Mouse (Mus musculus) testis, adult 2 months (tissue): ENCODE measurements at regions not wholly inside any gene's neighbourhood (a gene's known extent, or its start where the extent isn't known, plus 50 kb on each side); places are given as distances from the start of the nearest gene placed in this dataset.

Experiments
- H3K27ac ChIP-seq: fragments of 200-500 bp; 2 replicates; pipeline ENCODE4 v1.5.1; 2012; ENCODE audit warnings: low read depth, low read length; ENCODE audit not compliant: control insufficient read depth, insufficient read depth
- H3K27me3 ChIP-seq: fragments of 200-500 bp; 2 replicates; pipeline ENCODE4 v1.6.1; 2012; ENCODE audit warnings: mild to moderate bottlenecking, low read length, moderate library complexity; ENCODE audit not compliant: control insufficient read depth, insufficient read depth
- H3K36me3 ChIP-seq: fragments of 200-500 bp; 2 replicates; pipeline ENCODE4 v1.6.1; 2012; ENCODE audit warnings: mild to moderate bottlenecking, low read length; ENCODE audit not compliant: control insufficient read depth, insufficient read depth
- H3K4me1 ChIP-seq: fragments of 200-500 bp; 2 replicates; pipeline ENCODE4 v1.6.1; 2012; ENCODE audit warnings: low read length; ENCODE audit not compliant: control insufficient read depth, insufficient read depth
- H3K4me3 ChIP-seq: fragments of 200-500 bp; 2 replicates; pipeline ENCODE4 v1.5.1; 2012; ENCODE audit warnings: low read depth, mild to moderate bottlenecking, low read length, moderate library complexity, mixed read lengths; ENCODE audit not compliant: control insufficient read depth
- CTCF ChIP-seq: fragments of 200-500 bp; IDR thresholded peaks from 2 replicates; pipeline ENCODE4 v1.5.1; 2012; ENCODE audit warnings: low read depth, mild to moderate bottlenecking, inconsistent platforms, low read length, moderate library complexity; ENCODE audit not compliant: control insufficient read depth, insufficient read depth, insufficient replicate concordance
- POLR2A ChIP-seq: fragments of 200-500 bp; IDR thresholded peaks from 2 replicates; pipeline ENCODE4 v1.6.1; 2012; ENCODE audit warnings: low read depth, mild to moderate bottlenecking, inconsistent platforms, low read length, moderate library complexity; ENCODE audit not compliant: control insufficient read depth

GRCm38 (mm10) chr14:105404241-105404640 lies 145.9 kb downstream of the Ndfip2 start:
- no peak for TF ChIP-seq POLR2A
- TF ChIP-seq CTCF, result no peak
- H3K27ac ChIP-seq, result no peak overlapping the region
- H3K36me3 ChIP-seq, result no peaks in the 10 kb centered on the region
- no peaks in the 10 kb centered on the region for H3K27me3 ChIP-seq
- H3K4me1 ChIP-seq, result no peaks in the 10 kb centered on the region
- no peak overlapping the region for H3K4me3 ChIP-seq

- H3K36me3 ChIP-seq, result no peaks in the 10 kb centered on the region
- no peak overlapping the region for H3K4me3 ChIP-seq
- no peaks in the 10 kb centered on the region for H3K27me3 ChIP-seq
- H3K27ac ChIP-seq, result no peak overlapping the region
- TF ChIP-seq POLR2A, result no peak
- no peaks in the 10 kb centered on the region for H3K4me1 ChIP-seq
Measured at GRCm38 (mm10) chr14:105403256-105403655, 144.9 kb downstream of the Ndfip2 start.

GRCm38 (mm10) chr14:105402556-105402955 lies 144.2 kb downstream of the Ndfip2 start:
- Histone ChIP-seq H3K36me3 (no peaks in the 10 kb centered on the region), H3K27me3 (no peaks in the 10 kb centered on the region), H3K27ac (no peak overlapping the region), H3K4me3 (no peak overlapping the region), H3K4me1 (no peaks in the 10 kb centered on the region)
- TF ChIP-seq POLR2A, result no peak
- no peak for TF ChIP-seq CTCF

- H3K4me1 ChIP-seq, result no peaks in the 10 kb centered on the region
- no peak overlapping the region for H3K27ac ChIP-seq
- no peak overlapping the region for H3K4me3 ChIP-seq
- TF ChIP-seq POLR2A, result no peak
- TF ChIP-seq CTCF, result peak; percentile 24; the same call in 1 of the 2 replicates
- no peaks in the 10 kb centered on the region for H3K27me3 ChIP-seq
- no peaks in the 10 kb centered on the region for H3K36me3 ChIP-seq
Measured at GRCm38 (mm10) chr14:105397467-105397866, 139.1 kb downstream of the Ndfip2 start.

GRCm38 (mm10) chr14:105392079-105392813 lies 133.9 kb downstream of the Ndfip2 start:
- Histone ChIP-seq H3K4me3 (no peak overlapping the region), H3K36me3 (no peaks in the 10 kb centered on the region), H3K27ac (no peak overlapping the region), H3K27me3 (no peaks in the 10 kb centered on the region), H3K4me1 (no peaks in the 10 kb centered on the region)
- TF ChIP-seq POLR2A, result no peak
- no peak for TF ChIP-seq CTCF

GRCm38 (mm10) chr14:105391430-105391829 lies 133.1 kb downstream of the Ndfip2 start:
- Histone ChIP-seq H3K27ac (no peak overlapping the region), H3K4me3 (no peak overlapping the region), H3K27me3 (no peaks in the 10 kb centered on the region), H3K36me3 (no peaks in the 10 kb centered on the region), H3K4me1 (no peaks in the 10 kb centered on the region)
- no peak for TF ChIP-seq POLR2A

- TF ChIP-seq CTCF (no peak), POLR2A (no peak)
- Histone ChIP-seq H3K4me1 (no peaks in the 10 kb centered on the region), H3K4me3 (no peak overlapping the region), H3K27ac (no peak overlapping the region), H3K36me3 (no peaks in the 10 kb centered on the region), H3K27me3 (no peaks in the 10 kb centered on the region)
Measured at GRCm38 (mm10) chr14:105385119-105385518, 126.7 kb downstream of the Ndfip2 start.

- Histone ChIP-seq H3K4me1 (no peaks in the 10 kb centered on the region), H3K36me3 (no peaks in the 10 kb centered on the region), H3K4me3 (no peak overlapping the region), H3K27me3 (no peaks in the 10 kb centered on the region), H3K27ac (no peak overlapping the region)
- TF ChIP-seq POLR2A (no peak), CTCF (no peak)
Measured at GRCm38 (mm10) chr14:105383382-105383781, 125.0 kb downstream of the Ndfip2 start.
